Mouse (Mus musculus) c-Kit-positive CD71-positive TER-119-negative erythroid progenitor cells, embryonic 14.5 days (primary cell): ENCODE data around the gene Vps37b.

Experiments used
- DNase-seq: peaks from one replicate; pipeline ENCODE4 v3.0.0-alpha.2; 2013; ENCODE audit warnings: low read depth

Vps37b gene

GRCm38 (mm10) chr5:123978131-123978530 lies 53.9 kb downstream of the Vps37b start:
- DNase-seq: no peak

DNA sequence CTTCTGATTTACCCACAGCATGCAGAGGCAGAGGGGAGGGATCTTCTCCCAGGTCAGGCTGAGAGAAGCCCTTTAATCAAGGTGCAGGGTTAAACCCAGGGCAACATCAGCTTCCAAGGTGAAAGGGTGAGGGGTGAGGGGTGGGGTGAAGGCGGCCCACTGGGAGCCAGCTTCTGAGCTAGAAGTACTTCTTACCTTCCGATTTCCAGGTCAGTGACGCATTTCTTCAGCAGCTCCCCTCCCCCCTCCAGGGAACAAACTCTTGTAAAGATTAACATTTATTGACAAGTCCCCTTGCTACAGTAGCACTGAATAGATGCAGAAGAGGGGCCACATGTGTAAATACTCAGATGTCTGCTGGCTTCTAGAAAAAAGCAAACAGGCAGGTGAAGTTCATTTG lies 54.8 kb downstream of the Vps37b start:
- DNase-seq: no peak

DNA sequence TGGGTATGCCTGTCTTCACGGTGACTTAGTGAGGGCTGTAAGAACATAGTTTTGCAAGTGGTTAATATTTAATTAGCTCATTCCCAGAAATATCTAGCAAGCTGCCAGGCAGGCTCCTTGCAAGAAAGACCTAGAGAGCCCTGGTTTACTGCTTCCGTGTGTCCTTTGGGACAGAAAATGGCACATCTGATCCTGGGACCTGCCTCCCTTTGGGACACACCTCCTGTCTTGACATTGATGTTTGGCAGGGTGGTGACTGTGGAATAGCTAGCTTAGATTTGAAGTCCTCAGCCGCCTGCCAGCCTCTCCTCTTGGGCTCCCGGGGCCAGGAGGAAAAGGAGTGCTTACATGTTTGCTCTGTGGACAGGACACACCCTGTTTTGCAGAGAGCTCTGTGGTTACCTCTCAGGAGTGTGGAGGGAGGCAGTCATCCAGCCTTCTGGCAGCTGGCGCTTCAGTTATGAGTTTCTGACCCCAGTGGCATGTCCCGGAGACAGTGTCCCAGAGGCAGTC lies 56.3 kb downstream of the Vps37b start:
- DNase-seq: no peak

GRCm38 (mm10) chr5:123974616-123975111 lies 57.4 kb downstream of the Vps37b start:
- DNase-seq: no peak

GRCm38 (mm10) chr5:123974179-123974485 lies 57.9 kb downstream of the Vps37b start:
- DNase-seq: no peak

- DNase-seq: peak; percentile 48
These were observed 58.5 kb downstream of the Vps37b start, which contains the start of gene Hip1r for GRCm38 (mm10) chr5:123973299-123974178. TSS of gene Hip1r (plus strand) at chr5:123973628.

DNA sequence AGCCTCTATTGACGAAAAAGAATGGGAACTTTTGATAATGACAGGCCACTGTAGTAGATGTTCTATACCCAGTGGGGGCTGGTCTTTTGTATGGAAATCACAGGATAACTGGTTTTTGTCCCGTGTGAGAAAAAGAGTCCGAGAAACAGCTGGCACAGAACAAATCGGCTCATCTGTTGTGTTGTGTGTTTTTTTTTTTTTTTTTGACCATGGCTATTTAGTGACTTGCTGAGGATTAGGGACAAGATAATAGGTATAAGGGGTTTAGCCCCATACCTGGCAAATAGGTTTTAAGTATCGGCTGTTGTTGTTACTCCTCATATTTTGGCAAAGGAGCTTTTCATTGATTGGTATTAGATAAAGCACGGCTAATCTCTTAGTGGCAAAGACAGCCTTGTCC lies 59.6 kb downstream of the Vps37b start:
- no peak for DNase-seq

GRCm38 (mm10) chr5:123970576-123970975 lies 61.5 kb downstream of the Vps37b start:
- no peak for DNase-seq

DNA sequence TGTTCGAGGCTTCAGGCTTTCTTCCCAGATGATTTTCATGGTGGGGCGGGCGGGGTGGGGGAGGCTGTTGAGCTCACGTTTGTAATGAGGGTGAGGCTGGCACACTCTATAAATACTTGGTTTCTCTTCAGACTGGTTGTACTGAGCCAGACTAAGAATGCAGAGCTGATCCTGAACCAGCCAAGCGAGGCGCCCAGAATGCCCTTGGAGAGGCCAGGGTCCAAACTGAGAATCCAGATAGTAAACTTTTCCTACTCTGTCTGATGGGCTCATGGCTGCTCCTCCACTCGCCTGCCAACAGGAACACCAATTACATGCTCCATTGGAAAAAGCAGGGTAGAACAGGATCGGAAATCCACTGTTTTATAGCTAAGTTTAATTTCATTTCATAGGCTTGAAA lies 62.9 kb downstream of the Vps37b start:
- DNase-seq: no peak

GRCm38 (mm10) chr5:123968468-123968867 lies 63.6 kb downstream of the Vps37b start:
- DNase-seq: no peak

- no peak for DNase-seq
These were observed 65.3 kb downstream of the Vps37b start for GRCm38 (mm10) chr5:123966759-123967158.

DNA sequence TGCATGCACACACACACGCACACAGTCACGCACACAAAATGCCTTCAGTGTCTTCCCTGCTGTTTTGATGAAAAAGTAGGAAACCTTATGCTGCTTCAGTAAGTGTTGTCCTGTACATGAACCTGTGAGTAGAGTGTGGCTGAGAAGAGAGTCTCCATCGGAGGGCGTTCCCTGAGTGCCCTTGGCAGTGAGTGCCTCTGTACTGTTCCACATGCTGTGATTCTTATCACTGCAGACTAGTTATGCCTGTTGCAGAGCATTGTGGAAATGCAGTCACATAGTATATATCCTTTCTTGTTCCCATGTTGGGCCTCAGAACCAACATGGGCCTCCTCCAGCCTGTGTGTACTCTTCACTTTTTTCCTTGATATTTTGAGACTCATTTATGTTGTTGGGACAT lies 67.9 kb downstream of the Vps37b start:
- DNase-seq: no peak

DNA sequence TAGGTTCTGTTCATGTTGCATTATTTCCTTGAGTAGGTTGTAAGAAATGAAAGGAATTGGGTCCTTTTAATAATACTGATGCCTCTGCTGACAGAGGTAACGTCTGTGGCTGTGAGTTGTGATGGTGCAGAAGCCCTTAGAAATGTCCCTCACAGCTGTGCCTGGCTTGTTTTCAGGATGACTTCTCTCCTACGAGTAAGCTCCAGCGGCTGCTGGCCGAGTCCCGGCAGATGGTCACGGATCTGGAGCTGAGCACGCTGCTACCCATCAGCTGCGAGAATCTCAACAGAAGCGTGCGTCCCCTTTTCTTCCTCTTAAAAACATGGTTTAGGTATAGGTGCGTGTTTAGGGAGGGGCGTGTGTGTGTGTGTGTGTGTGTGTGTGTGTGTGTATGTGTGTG lies 71.0 kb downstream of the Vps37b start:
- no peak for DNase-seq

DNA sequence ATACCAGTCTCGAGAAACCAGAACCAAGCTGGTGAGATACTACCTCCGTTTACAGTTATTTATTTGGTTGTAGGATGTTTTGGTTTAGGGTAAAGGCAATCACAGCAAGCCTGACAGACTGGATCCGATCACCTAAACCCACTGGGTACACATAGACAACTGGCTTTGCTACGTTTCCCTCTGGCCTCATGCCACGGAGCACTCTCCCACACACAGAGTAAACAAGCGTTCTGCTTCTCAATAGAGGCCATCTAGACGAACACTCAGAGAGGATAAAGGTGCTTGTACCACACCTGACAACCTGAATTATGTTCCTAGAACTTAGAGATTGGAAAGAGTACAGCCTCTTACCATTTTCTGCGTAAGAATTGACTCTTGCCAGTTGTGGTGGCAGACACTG lies 71.9 kb downstream of the Vps37b start:
- no peak for DNase-seq

GRCm38 (mm10) chr5:123959018-123959417 lies 73.1 kb downstream of the Vps37b start:
- DNase-seq: no peak

DNA sequence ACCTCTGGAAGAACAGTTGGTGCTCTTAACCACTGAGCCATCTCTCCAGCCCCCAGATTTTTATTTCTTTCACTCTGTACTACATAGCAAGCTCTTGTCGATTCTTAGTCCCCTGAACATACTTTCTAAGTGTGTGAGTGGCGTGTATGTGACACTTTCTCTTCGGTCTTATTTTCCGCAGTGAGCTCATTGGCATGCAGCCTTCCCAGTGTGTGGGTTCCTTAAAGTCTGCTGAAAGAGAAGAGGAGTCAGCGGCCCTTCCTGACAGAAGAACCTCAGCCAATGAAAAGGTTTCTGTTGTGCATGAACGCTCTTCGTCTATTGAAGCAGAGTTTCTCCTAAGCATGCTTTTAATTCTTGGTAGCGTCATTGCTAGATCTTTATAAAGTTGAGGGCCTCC lies 74.9 kb downstream of the Vps37b start:
- no peak for DNase-seq
